Mouse (Mus musculus): Measurements from ENCODE around the gene Pdzd2.

DNA sequence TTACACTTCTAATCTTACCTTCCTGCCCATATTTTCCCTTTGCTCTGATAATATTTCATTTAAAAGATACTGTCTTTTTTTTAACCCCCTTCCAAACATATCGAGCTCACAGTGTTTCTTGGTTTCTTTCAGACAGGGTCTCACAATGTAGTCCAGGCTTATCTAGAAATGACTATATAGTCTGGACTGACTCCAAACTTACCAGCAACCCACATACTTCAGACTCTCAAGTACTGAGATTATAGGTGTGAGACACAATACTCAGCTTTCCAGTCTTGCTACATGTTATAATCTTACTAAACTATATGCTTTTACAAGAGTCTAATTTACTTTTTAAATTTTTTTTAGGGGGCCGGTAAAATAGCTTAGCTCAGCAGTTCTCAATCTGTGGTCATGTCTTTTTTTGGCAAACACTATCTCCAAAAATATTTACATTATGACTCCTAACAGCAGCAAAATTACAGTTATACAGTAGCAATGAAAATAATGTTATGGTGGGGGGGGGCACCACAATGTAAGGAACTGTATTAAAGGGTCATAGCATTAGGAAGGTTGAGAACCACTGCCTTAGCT, 61.1 kb downstream of the Pdzd2 start:
- TF ChIP-seq POLR2A (IDR thresholded peaks at IDR 0.05; ENCODE audit: borderline replicate concordance, control insufficient read depth, low read depth, low read length) (no peak), CTCF (IDR thresholded peaks at IDR 0.05; ENCODE audit: control insufficient read depth, insufficient read depth, low read length) (no peak)

Data from bone marrow, adult 2 months (tissue).